Mouse (Mus musculus) MEL (cell line): ENCODE data around the gene Mad2l2.

Experiments used
- CTCF ChIP-seq, 3 experiments: IDR thresholded peaks in 2 of 3; conservative IDR thresholded peaks in 1 of 3; 2 replicates each; pipeline ENCODE4 v1.5.1; 2011 to 2012; ENCODE audit warnings: low read length in 3 of 3, low read depth in 2 of 3, mild to moderate bottlenecking in 2 of 3, improper control_type of control experiment in 1 of 3, inconsistent platforms in 1 of 3, mixed read lengths in 1 of 3, moderate library complexity in 1 of 3; ENCODE audit not compliant: control insufficient read depth in 1 of 3, insufficient read depth in 1 of 3, poor library complexity in 1 of 3, severe bottlenecking in 1 of 3
- MAX ChIP-seq: IDR thresholded peaks from 2 replicates; pipeline ENCODE4 v1.6.1; 2011; ENCODE audit warnings: low read length, improper control_type of control experiment
- MEF2A ChIP-seq: IDR thresholded peaks from 2 replicates; pipeline ENCODE4 v1.6.1; 2014; ENCODE audit warnings: low read depth, mild to moderate bottlenecking, inconsistent platforms, low read length, improper control_type of control experiment; ENCODE audit not compliant: poor library complexity, insufficient replicate concordance, severe bottlenecking; ENCODE audit errors: extremely low read depth

GRCm38 (mm10) chr4:148182363-148182762, 52.2 kb downstream of the Mad2l2 start:
- TF ChIP-seq MEF2A (no peak), MAX (no peak), CTCF (IDR thresholded peaks at IDR 0.05 in 2 of 3, conservative IDR thresholded peaks at IDR 0.05 in 1 of 3; ENCODE audit: control insufficient read depth in 1 of 3, insufficient read depth in 1 of 3, low read depth in 2 of 3, low read length in 3 of 3, poor library complexity in 1 of 3, severe bottlenecking in 1 of 3) (no peak)
